ENCODE assay signal across 8 mouse cellular contexts in the genomic region with DNA sequence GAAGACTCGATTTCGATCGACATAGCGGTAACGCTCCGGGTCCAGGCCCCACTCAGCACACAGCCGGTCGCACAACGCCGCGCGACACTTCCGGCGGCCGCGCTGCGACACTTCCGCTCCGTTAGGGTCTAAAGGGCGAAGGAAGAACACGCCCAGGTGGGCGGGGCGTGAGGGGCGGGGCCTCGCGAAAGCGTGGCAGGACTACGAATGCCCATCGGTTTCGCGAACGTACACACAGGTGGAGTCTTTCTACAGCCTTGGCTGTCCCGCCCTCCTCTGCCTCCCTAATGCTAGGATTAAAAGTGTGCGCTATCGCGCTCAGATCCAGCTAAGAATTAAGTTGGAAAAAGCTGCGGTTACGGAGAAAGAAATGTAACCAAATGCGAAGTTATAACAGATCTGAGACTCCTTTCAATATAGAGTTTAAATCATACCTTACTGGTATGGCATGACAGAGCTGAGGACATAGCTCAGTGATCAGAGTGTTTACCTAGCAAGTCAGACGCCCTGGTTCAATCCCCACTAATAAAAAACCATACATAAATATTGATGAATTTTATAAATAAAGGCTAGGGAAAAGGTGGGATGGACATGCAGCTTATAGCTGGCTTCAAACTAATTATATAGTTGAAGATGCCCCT. TPM values are rescaled to one million over a fixed set of nuclear protein-coding genes. Genes with fewer than 3 reads are reported as not detected.
A peak's percentile ranks its signal among the peaks of the same experiment; 100 is the strongest.
DNase-seq lines count a peak whose midpoint lies in the region; ATAC-seq and TF ChIP-seq lines count a peak whose summit lies in the region.

A gene (minus strand): TSS at position 144 of the 641 bp plus-strand sequence.

- dilution Hi-C loops in CH12.LX (cut with MboI; ENCODE audit: extremely low pct_ligation_motif_present, extremely low pct_unique_long_range_greater_than_20kb, low sequenced_read_pairs): no loop called here

- peak within 1 kb of the TSS; percentile 82 for H3K9ac ChIP-seq in CH12.LX (ENCODE audit: insufficient read depth, low read depth)
- H3K9ac ChIP-seq in forebrain, embryonic 12.5 days: peak within 1 kb of the TSS; percentile 86
- peak within 1 kb of the TSS; percentile 75 for H3K9ac ChIP-seq in heart, postnatal 0 days (replicated peaks; ENCODE audit: low read depth, low read length)
- H3K9ac ChIP-seq in liver, embryonic 16.5 days (ENCODE audit: low read depth, low read length): peak within 1 kb of the TSS; percentile 91
- peak within 1 kb of the TSS; percentile 89 for H3K9ac ChIP-seq in neural tube, embryonic 13.5 days

- H3K79me2 ChIP-seq in CH12.LX (replicated peaks; ENCODE audit: control insufficient read depth, extremely low read depth, insufficient read depth, poor library complexity, severe bottlenecking): peaks cover 23% of the 10 kb centered on the region

- ATAC-seq in forebrain, embryonic 12.5 days (ENCODE audit: low FRiP score): peak; percentile 99
- ATAC-seq in heart, postnatal 0 days (ENCODE audit: insufficient read depth, low read depth): peak; percentile 99
- peak; percentile 95 for ATAC-seq in liver, embryonic 16.5 days (ENCODE audit: low read depth)
- peak; percentile 99 for ATAC-seq in neural tube, embryonic 13.5 days (ENCODE audit: low read depth)

- H3K4me1 ChIP-seq in CH12.LX (ENCODE audit: control insufficient read depth in 1 of 2, insufficient read depth in 2 of 2): peaks cover 4 to 6% of the 10 kb centered on the region in 2 experiments; a peak in 1 of 4 replicates
- H3K4me1 ChIP-seq in forebrain, embryonic 12.5 days: peaks cover 6% of the 10 kb centered on the region
- H3K4me1 ChIP-seq in heart, postnatal 0 days (ENCODE audit: control insufficient read depth, insufficient read depth): no peaks in the 10 kb centered on the region
- H3K4me1 ChIP-seq in liver, embryonic 16.5 days (ENCODE audit: control insufficient read depth, low read depth, low read length): peaks cover 9% of the 10 kb centered on the region
- peaks cover 8% of the 10 kb centered on the region for H3K4me1 ChIP-seq in neural tube, embryonic 13.5 days (replicated peaks)
- H3K4me1 ChIP-seq in testis, adult 2 months (ENCODE audit: control insufficient read depth, insufficient read depth, low read length): peaks cover 3% of the 10 kb centered on the region; the same call in 1 of the 2 replicates

- peaks cover 19 to 29% of the 10 kb centered on the region in 2 experiments for H3K36me3 ChIP-seq in CH12.LX (replicated peaks in 1 of 2; ENCODE audit: control insufficient read depth in 1 of 2, insufficient read depth in 1 of 2, low read length in 1 of 2)
- peaks cover 30% of the 10 kb centered on the region for H3K36me3 ChIP-seq in forebrain, embryonic 12.5 days (replicated peaks)
- H3K36me3 ChIP-seq in heart, postnatal 0 days (replicated peaks; ENCODE audit: control insufficient read depth, insufficient read depth, low read length): peaks cover 27% of the 10 kb centered on the region
- peaks cover 15% of the 10 kb centered on the region for H3K36me3 ChIP-seq in liver, embryonic 16.5 days (ENCODE audit: control insufficient read depth, insufficient read depth)
- H3K36me3 ChIP-seq in neural tube, embryonic 13.5 days: peaks cover 30% of the 10 kb centered on the region
- no peaks in the 10 kb centered on the region; the same call in 1 of the 2 replicates for H3K36me3 ChIP-seq in testis, adult 2 months (ENCODE audit: control insufficient read depth, insufficient read depth, low read length)

- under 1% methylated on average over 40 of the region's 40 CpGs for WGBS in forebrain, embryonic 12.5 days
- WGBS in heart, postnatal 0 days: under 1% methylated on average over 40 of the region's 40 CpGs
- WGBS in liver, embryonic 16.5 days (ENCODE audit: insufficient replicate concordance): under 1% methylated on average over 40 of the region's 40 CpGs
- under 1% methylated on average over 40 of the region's 40 CpGs for WGBS in neural tube, embryonic 13.5 days

- no peak for TF ChIP-seq CTCF in CH12.LX (conservative IDR thresholded peaks at IDR 0.05 in 1 of 2, IDR thresholded peaks at IDR 0.05 in 1 of 2; ENCODE audit: low read depth in 2 of 2, low read length in 2 of 2)
- TF ChIP-seq CTCF in heart, postnatal 0 days (IDR thresholded peaks at IDR 0.05; ENCODE audit: low read depth): no peak
- TF ChIP-seq CTCF in testis, adult 2 months (IDR thresholded peaks at IDR 0.05; ENCODE audit: control insufficient read depth, insufficient read depth, insufficient replicate concordance, low read depth, low read length): no peak

- H3K9me3 ChIP-seq in CH12.LX (replicated peaks; ENCODE audit: low read length): no peaks in the 10 kb centered on the region
- H3K9me3 ChIP-seq in forebrain, embryonic 12.5 days: no peaks in the 10 kb centered on the region
- H3K9me3 ChIP-seq in heart, postnatal 0 days (replicated peaks; ENCODE audit: control insufficient read depth, low read length): no peaks in the 10 kb centered on the region
- no peaks in the 10 kb centered on the region for H3K9me3 ChIP-seq in liver, embryonic 16.5 days (replicated peaks; ENCODE audit: control insufficient read depth, low read length)
- H3K9me3 ChIP-seq in neural tube, embryonic 13.5 days: no peaks in the 10 kb centered on the region

- DNase-seq in CH12.LX (ENCODE audit: extremely low read depth): peak; percentile 97
- peak; percentile 98 for DNase-seq in c-Kit-positive CD71-positive TER-119-negative erythroid progenitor cells, embryonic 14.5 days (ENCODE audit: low read depth)
- peak; percentile 94 for DNase-seq in heart, postnatal 0 days (ENCODE audit: low spot score)
- DNase-seq in kidney, postnatal 4 days: peak; percentile 99

- H3K4me3 ChIP-seq in CH12.LX (replicated peaks in 1 of 3; ENCODE audit: low read depth in 2 of 3, low read length in 2 of 3, poor library complexity in 1 of 3): peak within 1 kb of the TSS; percentile 94 to 99 (median 98)
- H3K4me3 ChIP-seq in forebrain, embryonic 12.5 days (replicated peaks): peak within 1 kb of the TSS; percentile 97
- H3K4me3 ChIP-seq in heart, postnatal 0 days (ENCODE audit: low read depth, low read length): peak within 1 kb of the TSS; percentile 76
- H3K4me3 ChIP-seq in liver, embryonic 16.5 days (ENCODE audit: low read depth, low read length): peak within 1 kb of the TSS; percentile 98
- peak within 1 kb of the TSS; percentile 91 for H3K4me3 ChIP-seq in neural tube, embryonic 13.5 days
- H3K4me3 ChIP-seq in testis, adult 2 months (ENCODE audit: control insufficient read depth, low read depth, low read length): peak within 1 kb of the TSS; percentile 98

- TF ChIP-seq RAD21 in CH12.LX (IDR thresholded peaks at IDR 0.05; ENCODE audit: low read depth, low read length): no peak

- peak within 1 kb of the TSS; percentile 79 for H3K4me2 ChIP-seq in CH12.LX (ENCODE audit: insufficient read depth, low read depth, poor library complexity, severe bottlenecking)
- H3K4me2 ChIP-seq in forebrain, embryonic 12.5 days: peak within 1 kb of the TSS; percentile 79
- H3K4me2 ChIP-seq in heart, postnatal 0 days (ENCODE audit: low read depth, low read length): peak within 1 kb of the TSS; percentile 91
- H3K4me2 ChIP-seq in liver, embryonic 16.5 days (ENCODE audit: low read depth, low read length): peak within 1 kb of the TSS; percentile 70
- H3K4me2 ChIP-seq in neural tube, embryonic 13.5 days: peak within 1 kb of the TSS; percentile 88

- H3K27me3 ChIP-seq in CH12.LX (replicated peaks): peaks cover 26% of the 10 kb centered on the region
- H3K27me3 ChIP-seq in forebrain, embryonic 12.5 days: peaks cover 17% of the 10 kb centered on the region
- no peaks in the 10 kb centered on the region for H3K27me3 ChIP-seq in heart, postnatal 0 days (ENCODE audit: control insufficient read depth, insufficient read depth, low read length)
- H3K27me3 ChIP-seq in liver, embryonic 16.5 days (ENCODE audit: control insufficient read depth, insufficient read depth, low read depth, low read length): no peaks in the 10 kb centered on the region
- H3K27me3 ChIP-seq in neural tube, embryonic 13.5 days: peaks cover 16% of the 10 kb centered on the region
- H3K27me3 ChIP-seq in testis, adult 2 months (ENCODE audit: control insufficient read depth, insufficient read depth, low read length): no peaks in the 10 kb centered on the region

- peak; percentile 82 for TF ChIP-seq POLR2A in CH12.LX (IDR thresholded peaks at IDR 0.05; ENCODE audit: low read depth, low read length)
- peak; percentile 92 for TF ChIP-seq POLR2A in testis, adult 2 months (IDR thresholded peaks at IDR 0.05; ENCODE audit: control insufficient read depth, low read depth, low read length)

- in situ Hi-C loops in CH12.LX (cut with MboI; ENCODE audit: low pct_ligation_motif_present, low pct_unique_long_range_greater_than_20kb, low sequenced_read_pairs): no loop called here

- TF ChIP-seq EP300 in CH12.LX (IDR thresholded peaks at IDR 0.05; ENCODE audit: low read length): no peak
- no peak for TF ChIP-seq EP300 in heart, postnatal 0 days (IDR thresholded peaks at IDR 0.05; ENCODE audit: low read depth)

- H3K27ac ChIP-seq in CH12.LX (ENCODE audit: insufficient read depth, low read depth): peak within 1 kb of the TSS; percentile 68
- peak within 1 kb of the TSS; percentile 46; the same call in 1 of the 2 replicates for H3K27ac ChIP-seq in forebrain, embryonic 12.5 days
- peak within 1 kb of the TSS; percentile 59; the same call in 1 of the 2 replicates for H3K27ac ChIP-seq in heart, postnatal 0 days (ENCODE audit: low read depth)
- H3K27ac ChIP-seq in liver, embryonic 16.5 days (ENCODE audit: low read length): peak within 1 kb of the TSS; percentile 84
- peak within 1 kb of the TSS; percentile 30 for H3K27ac ChIP-seq in neural tube, embryonic 13.5 days (replicated peaks)
- peak within 1 kb of the TSS; percentile 73 for H3K27ac ChIP-seq in testis, adult 2 months (ENCODE audit: control insufficient read depth, insufficient read depth, low read depth, low read length)

TF ChIP-seq in CH12.LX, 34 proteins besides CTCF, POLR2A, EP300 and RAD21 (continues in another document):
- peak; percentile 77; the same call in 1 of the 2 replicates for TF ChIP-seq MYC (IDR thresholded peaks at IDR 0.05; ENCODE audit: low read depth, low read length)
- TF ChIP-seq E2F4 (IDR thresholded peaks at IDR 0.05; ENCODE audit: insufficient replicate concordance, low read depth, low read length): no peak
- TF ChIP-seq TBP (conservative IDR thresholded peaks at IDR 0.05; ENCODE audit: low read depth, low read length): peak; percentile 79
- no peak for TF ChIP-seq JUND (conservative IDR thresholded peaks at IDR 0.05; ENCODE audit: low read depth, low read length)
- TF ChIP-seq ZC3H11A (IDR thresholded peaks at IDR 0.05; ENCODE audit: low read depth, low read length): no peak

RNA-seq across cellular contexts. Expression of the gene that starts here (rescaled TPM):
- total RNA-seq in CH12.LX (2012; rRNA removed): 93.4 and 108 TPM in 2 replicates
- 182 and 183 TPM in 2 replicates for total RNA-seq in CH12.LX (2014; rRNA removed)
- 111 and 118 TPM in 2 replicates for polyA plus RNA-seq in CH12.LX (2012; ENCODE audit: insufficient read length, low read depth)
- polyA plus RNA-seq in forebrain, embryonic 12.5 days (2016; fragmentation: Nextera tagmentation; extraction: Ambion mirVana): 155 and 157 TPM in 2 replicates
- total RNA-seq in heart, postnatal 0 days (2014; rRNA removed; ENCODE audit: low replicate concordance): 56.4 and 86.6 TPM in 2 replicates
- polyA plus RNA-seq in heart, postnatal 0 days (2015; fragmentation: Nextera tagmentation; extraction: Ambion mirVana): 68.6 and 73.6 TPM in 2 replicates
- 59.9 and 66.8 TPM in 2 replicates for polyA plus RNA-seq in liver, embryonic 16.5 days (2015; fragmentation: Nextera tagmentation; extraction: Ambion mirVana)
- polyA plus RNA-seq in neural tube, embryonic 13.5 days (2015; fragmentation: Nextera tagmentation; extraction: Ambion mirVana): 129 and 131 TPM in 2 replicates
- 20.1 and 23.7 TPM in 2 replicates for polyA plus RNA-seq in testis, adult 2 months (2012; rRNA removed)

Comparison
In these comparisons a context has a peak if more than half of its experiments do, and no peak if none do; other contexts are left out.
1. Peak in every context shown above with its lines: DNase-seq, ATAC-seq, H3K4me3 ChIP-seq and H3K27ac ChIP-seq.
2. H3K27ac ChIP-seq: peak in every context shown above with its lines; median percentile 84 in liver, embryonic 16.5 days; 73 in testis, adult 2 months; 68 in CH12.LX; 59 in heart, postnatal 0 days; 46 in forebrain, embryonic 12.5 days; 30 in neural tube, embryonic 13.5 days.